Mouse (Mus musculus) ES-E14 (cell line): Measurements from ENCODE around the gene Prap1. TPM values are rescaled to one million over a fixed set of nuclear protein-coding genes. Genes with fewer than 3 reads are reported as not detected.

Source experiments
- DNase-seq: peaks from one replicate; pipeline ENCODE4 v3.0.0-alpha.2; 2013; ENCODE audit warnings: low read depth, low spot score
- H3K27ac ChIP-seq: 2 replicates; pipeline ENCODE4 v1.5.1; 2012; ENCODE audit warnings: low read depth, mild to moderate bottlenecking, low read length, moderate library complexity, mixed read lengths; ENCODE audit not compliant: poor library complexity, insufficient read depth, severe bottlenecking
- H3K36me3 ChIP-seq: 2 replicates; pipeline ENCODE4 v1.6.1; 2012; ENCODE audit warnings: mild to moderate bottlenecking, low read length, moderate library complexity, mixed read lengths; ENCODE audit not compliant: control insufficient read depth, poor library complexity, insufficient read depth, severe bottlenecking
- H3K4me1 ChIP-seq, 2 experiments: fragments of 150-350 bp in 1 of 2; sonication (generic) in 1 of 2; 2 replicates each; pipeline ENCODE4 v1.6.1; 2012; ENCODE audit warnings: low read length in 2 of 2, mild to moderate bottlenecking in 1 of 2, mixed read lengths in 1 of 2; ENCODE audit not compliant: control insufficient read depth in 2 of 2, insufficient read depth in 2 of 2, poor library complexity in 1 of 2
- H3K4me3 ChIP-seq, 2 experiments: fragments of 150-350 bp in 1 of 2; sonication (generic) in 1 of 2; 2 replicates each; pipeline ENCODE4 v1.5.1; 2012; ENCODE audit warnings: low read length in 2 of 2, low read depth in 1 of 2, mild to moderate bottlenecking in 1 of 2, mixed read lengths in 1 of 2; ENCODE audit not compliant: insufficient read depth in 1 of 2, poor library complexity in 1 of 2, severe bottlenecking in 1 of 2
- H3K9ac ChIP-seq: 2 replicates; pipeline ENCODE4 v1.6.1; 2012; ENCODE audit warnings: low read depth, mild to moderate bottlenecking, low read length, mixed read lengths; ENCODE audit not compliant: poor library complexity, insufficient read depth, severe bottlenecking
- H3K9me3 ChIP-seq: fragments of 150-350 bp; sonication (generic); 2 replicates; pipeline ENCODE4 v1.6.1; 2012; ENCODE audit warnings: low read depth, mild to moderate bottlenecking, low read length; ENCODE audit not compliant: control insufficient read depth, insufficient read depth
- CHD2 ChIP-seq: IDR thresholded peaks from 2 replicates; pipeline ENCODE4 v1.6.1; 2014; ENCODE audit warnings: mild to moderate bottlenecking, low read depth, low read length, inconsistent platforms
- HCFC1 ChIP-seq: IDR thresholded peaks from 2 replicates; pipeline ENCODE4 v1.6.1; 2012; ENCODE audit warnings: low read length, inconsistent platforms, borderline replicate concordance; ENCODE audit not compliant: insufficient read depth
- MAFK ChIP-seq: IDR thresholded peaks from 2 replicates; pipeline ENCODE4 v1.6.1; 2014; ENCODE audit warnings: mild to moderate bottlenecking, low read depth, low read length, inconsistent platforms; ENCODE audit not compliant: insufficient read depth
- ZC3H11A ChIP-seq: IDR thresholded peaks from 2 replicates; pipeline ENCODE4 v1.6.1; 2012; ENCODE audit warnings: low read depth, mild to moderate bottlenecking, inconsistent platforms, low read length, borderline replicate concordance
- ZNF384 ChIP-seq: IDR thresholded peaks from 2 replicates; pipeline ENCODE4 v1.6.1; 2012; ENCODE audit warnings: low read depth, low read length, inconsistent platforms
- in situ Hi-C, 2 experiments: fragments of 600-800 bp; cut with MboI; formaldehyde crosslinking; loops; one replicate each; pipeline ENCODE4 v1.15.1; 2025; ENCODE audit warnings: low sequenced_read_pairs in 2 of 2, inconsistent platforms in 1 of 2; ENCODE audit not compliant: unreplicated experiment in 2 of 2
- total RNA-seq: library from RNA; depleted of rRNA; stranded (reverse); fragments of 300-350 nt; gene quantifications from 2 replicates; pipeline ENCODE4 v1.2.3, GENCODE M21; 2012; rRNA removed

Prap1 gene
- 0.49 TPM in 1 of 2 replicates, not detected in the other for total RNA-seq

- Histone ChIP-seq H3K4me3 (no peak within 1 kb of the TSS), H3K27ac (no peak within 1 kb of the TSS), H3K9me3 (no peaks in the 10 kb centered on the region), H3K4me1 (no peaks in the 10 kb centered on the region), H3K36me3 (no peaks in the 10 kb centered on the region), H3K9ac (no peak within 1 kb of the TSS)
- TF ChIP-seq MAFK (no peak), CHD2 (no peak), HCFC1 (no peak), ZC3H11A (no peak)
- no peak for DNase-seq
- in situ Hi-C loops, result no loop called here
These were observed at the start of gene Prap1 for GRCm38 (mm10) chr7:140092924-140093528. TSS of gene Prap1 (plus strand) at chr7:140093395.

GRCm38 (mm10) chr7:140045546-140045945 lies 47.6 kb upstream of the Prap1 start:
- TF ChIP-seq ZNF384 (no peak), ZC3H11A (no peak), CHD2 (no peak), MAFK (no peak), HCFC1 (no peak)
- in situ Hi-C loops, result no loop called here
- Histone ChIP-seq H3K27ac (no peak overlapping the region), H3K36me3 (no peaks in the 10 kb centered on the region), H3K4me1 (no peaks in the 10 kb centered on the region), H3K4me3 (no peak overlapping the region), H3K9me3 (no peaks in the 10 kb centered on the region), H3K9ac (no peak overlapping the region)
- DNase-seq, result no peak

GRCm38 (mm10) chr7:140047811-140048311 lies 45.3 kb upstream of the Prap1 start:
- Histone ChIP-seq H3K4me1 (no peaks in the 10 kb centered on the region), H3K4me3 (peak overlapping the region; percentile 54 to 61), H3K27ac (no peak overlapping the region), H3K9ac (0 out of 2 replicates have a peak overlapping the region, but pooled peaks have one; percentile 5), H3K9me3 (no peaks in the 10 kb centered on the region), H3K36me3 (no peaks in the 10 kb centered on the region)
- TF ChIP-seq ZNF384, result no peak
- no peak for TF ChIP-seq CHD2
- no peak for TF ChIP-seq HCFC1
- TF ChIP-seq MAFK, result no peak
- TF ChIP-seq ZC3H11A, result no peak
- DNase-seq, result no peak
- in situ Hi-C loops, result no loop called here

- no peak for TF ChIP-seq ZC3H11A
- no peak for TF ChIP-seq MAFK
- TF ChIP-seq HCFC1, result no peak
- TF ChIP-seq ZNF384, result no peak
- no peak for TF ChIP-seq CHD2
- Histone ChIP-seq H3K9me3 (no peaks in the 10 kb centered on the region), H3K27ac (no peak within 1 kb of the TSS), H3K9ac (0 out of 2 replicates have a peak within 1 kb of the TSS, but pooled peaks have one; percentile 5), H3K4me3 (peak within 1 kb of the TSS; percentile 54 to 61), H3K4me1 (no peaks in the 10 kb centered on the region), H3K36me3 (no peaks in the 10 kb centered on the region)
- in situ Hi-C loops, result no loop called here
- DNase-seq, result no peak
These were observed 44.7 kb upstream of the Prap1 start, which contains the start of gene Msx3 for GRCm38 (mm10) chr7:140048361-140049114. TSS of gene Msx3 (minus strand) at chr7:140049089.
